Mouse (Mus musculus) frontal cortex, postnatal 36 days (tissue): ENCODE measurements around the gene Popdc3.
"Not testable (repeated sequence)": the region's sequence is repeated elsewhere in the genome, so short reads cannot be mapped to it uniquely, and the experiment has no call there.

Experiments used
- DNase-seq, 2 experiments: peaks; one replicate each; pipeline ENCODE4 v3.0.0; 2022; ENCODE audit warnings: low spot score in 2 of 2

Gene Popdc3

GRCm38 (mm10) chr10:45194531-45194930 lies 16.6 kb downstream of the Popdc3 start:
- DNase-seq = no peak

GRCm38 (mm10) chr10:45204582-45204981 lies 26.7 kb downstream of the Popdc3 start:
- DNase-seq = no peak

GRCm38 (mm10) chr10:45210201-45210600 lies 32.3 kb downstream of the Popdc3 start:
- no peak for DNase-seq

- DNase-seq = no peak
These were observed 38.8 kb downstream of the Popdc3 start for GRCm38 (mm10) chr10:45216676-45217075.

GRCm38 (mm10) chr10:45229954-45230353 lies 52.1 kb downstream of the Popdc3 start:
- DNase-seq = no peak

- DNase-seq = no peak
These were observed 55.5 kb downstream of the Popdc3 start for GRCm38 (mm10) chr10:45233351-45233750.

GRCm38 (mm10) chr10:45236304-45236703 lies 58.4 kb downstream of the Popdc3 start:
- DNase-seq = no peak

- no peak for DNase-seq
These were observed 59.6 kb downstream of the Popdc3 start for GRCm38 (mm10) chr10:45237492-45237891.

GRCm38 (mm10) chr10:45260477-45260876 lies 82.6 kb downstream of the Popdc3 start:
- DNase-seq = no peak

- DNase-seq = no peak
These were observed 84.2 kb downstream of the Popdc3 start for GRCm38 (mm10) chr10:45262126-45262525.

- no peak for DNase-seq
These were observed 98.6 kb downstream of the Popdc3 start for GRCm38 (mm10) chr10:45276499-45276898.

- DNase-seq = no peak
These were observed 99.1 kb downstream of the Popdc3 start for GRCm38 (mm10) chr10:45276995-45277394.

GRCm38 (mm10) chr10:45285651-45286050 lies 107.8 kb downstream of the Popdc3 start:
- no peak for DNase-seq

GRCm38 (mm10) chr10:45288351-45288750 lies 110.5 kb downstream of the Popdc3 start:
- no peak for DNase-seq

- peak in 1 of 2 experiments; percentile 10 for DNase-seq
These were observed 111.6 kb downstream of the Popdc3 start for GRCm38 (mm10) chr10:45289218-45290105.

- DNase-seq = no peak
These were observed 112.7 kb downstream of the Popdc3 start for GRCm38 (mm10) chr10:45290618-45291017.

- not testable (repeated sequence) for DNase-seq
These were observed 114.3 kb downstream of the Popdc3 start for GRCm38 (mm10) chr10:45292159-45292558.

- DNase-seq = no peak
These were observed 117.2 kb downstream of the Popdc3 start for GRCm38 (mm10) chr10:45295093-45295492.

- DNase-seq = no peak
These were observed 120.6 kb downstream of the Popdc3 start for GRCm38 (mm10) chr10:45298503-45298902.

- no peak for DNase-seq
These were observed 121.6 kb downstream of the Popdc3 start for GRCm38 (mm10) chr10:45299509-45299908.

- no peak for DNase-seq
These were observed 125.6 kb downstream of the Popdc3 start for GRCm38 (mm10) chr10:45303315-45304036.

- DNase-seq = no peak
These were observed 127.3 kb downstream of the Popdc3 start for GRCm38 (mm10) chr10:45305173-45305572.

GRCm38 (mm10) chr10:45311129-45311528 lies 133.2 kb downstream of the Popdc3 start:
- no peak for DNase-seq
